Mouse (Mus musculus): ENCODE data around the gene Pnldc1.
A peak's percentile ranks its signal among the peaks of the same experiment; 100 is the strongest.
"Not testable (repeated sequence)": the region's sequence is repeated elsewhere in the genome, so short reads cannot be mapped to it uniquely, and the experiment has no call there.

Gene Pnldc1

DNA sequence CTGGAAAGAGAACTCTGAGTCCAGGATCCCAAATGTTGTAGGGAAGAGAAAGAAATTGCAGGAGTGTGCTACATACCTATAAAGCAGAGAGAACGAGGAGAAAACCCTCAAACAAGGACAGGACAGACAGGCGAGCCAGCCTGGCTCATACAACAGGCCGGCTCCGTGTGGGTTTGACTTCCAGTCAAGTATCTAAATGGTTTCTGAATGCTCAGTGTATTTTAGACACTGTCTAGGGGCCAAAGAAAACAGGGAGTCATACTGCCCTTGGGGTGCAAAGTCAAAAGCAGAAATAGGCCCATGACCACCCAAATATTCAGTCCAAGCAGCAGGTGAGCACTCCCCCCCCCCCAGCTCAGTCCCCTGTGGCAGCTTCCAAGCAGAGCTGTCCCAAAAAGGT lies 4.2 kb downstream of the Pnldc1 start:
- DNase-seq = no peak

DNA sequence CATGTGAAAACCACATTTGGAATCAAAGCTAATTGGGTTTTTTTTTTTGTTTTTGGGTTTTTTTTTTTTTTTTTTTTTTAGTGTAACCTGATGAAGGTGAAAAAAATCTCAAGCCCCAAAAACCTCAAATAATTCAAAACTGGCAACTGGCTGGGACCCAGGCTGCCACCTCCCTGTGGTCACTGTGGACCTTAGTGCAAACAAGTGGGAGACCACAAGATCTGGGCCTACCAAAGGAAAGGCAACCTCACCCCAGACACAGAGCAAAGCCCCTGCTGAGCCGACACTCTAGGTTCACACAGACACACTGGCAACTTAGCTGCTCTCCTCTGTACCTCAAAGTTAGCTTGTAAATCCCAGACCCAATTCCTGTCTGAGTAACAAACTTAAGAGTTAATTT lies 5.7 kb downstream of the Pnldc1 start:
- no peak for DNase-seq

DNA sequence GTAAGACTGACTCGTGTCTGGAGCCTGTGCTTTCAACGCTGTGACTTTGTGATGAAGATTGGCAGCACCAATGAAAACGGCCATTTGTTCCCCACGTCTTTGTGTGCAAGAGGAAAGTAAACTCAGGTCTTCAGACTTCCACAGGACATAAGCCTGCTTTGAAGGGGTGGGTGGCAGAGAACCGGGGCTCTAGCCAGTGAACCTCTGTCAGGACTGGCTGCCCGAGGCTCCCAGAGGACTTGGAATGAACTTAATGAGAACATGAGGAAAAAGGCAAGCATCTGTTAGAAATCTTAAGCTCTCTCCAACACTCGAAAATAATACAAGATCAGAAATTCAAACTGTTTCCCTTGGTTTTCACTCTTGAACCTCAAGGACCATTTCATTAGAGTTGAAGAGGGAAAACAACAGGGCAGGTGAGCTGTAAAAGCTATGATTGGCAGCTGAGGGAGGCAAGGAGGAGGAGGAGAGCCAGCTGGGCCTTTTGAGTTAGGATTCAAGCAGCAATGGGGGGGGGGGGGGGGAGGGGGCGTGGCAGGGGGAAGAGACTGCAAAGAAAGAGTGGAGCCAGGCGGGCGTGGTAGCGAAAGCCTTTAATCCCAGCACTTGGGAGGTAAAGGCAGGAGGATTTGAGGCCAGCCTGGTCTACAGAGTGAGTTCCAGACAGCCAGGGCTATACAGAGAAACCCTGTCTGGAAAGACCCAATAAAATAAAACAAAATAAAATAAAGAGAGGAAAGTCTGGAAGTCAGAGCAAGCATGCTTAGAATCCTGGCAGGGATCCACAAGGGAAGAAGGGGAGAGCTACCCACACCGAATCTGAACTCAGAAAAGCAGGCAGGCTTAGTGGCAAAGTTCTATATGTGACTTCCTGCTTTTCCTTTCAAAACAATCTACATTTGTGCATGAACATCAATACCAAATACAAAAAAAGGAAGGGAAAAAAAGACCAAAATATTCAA lies 6.4 kb downstream of the Pnldc1 start:
- DNase-seq = no peak

DNA sequence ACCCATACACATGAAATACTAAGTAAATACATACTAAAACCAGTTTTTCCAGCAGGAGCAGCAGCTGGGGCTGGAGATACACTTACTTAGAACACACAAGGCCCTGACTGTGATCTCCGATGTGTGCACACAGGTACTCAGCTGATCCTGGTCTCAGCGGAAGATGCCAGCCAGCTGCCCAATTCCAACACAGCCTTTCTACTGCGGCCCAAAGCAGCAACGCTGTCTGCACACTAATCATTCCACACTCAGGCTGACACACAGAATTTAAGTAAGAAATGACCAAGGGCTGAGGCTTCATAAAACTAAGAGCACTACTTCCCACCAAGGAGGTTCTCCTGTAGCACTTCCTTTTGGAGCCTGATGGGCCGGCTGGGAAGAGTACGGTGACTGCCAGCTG lies 7.7 kb downstream of the Pnldc1 start:
- DNase-seq = no peak

DNA sequence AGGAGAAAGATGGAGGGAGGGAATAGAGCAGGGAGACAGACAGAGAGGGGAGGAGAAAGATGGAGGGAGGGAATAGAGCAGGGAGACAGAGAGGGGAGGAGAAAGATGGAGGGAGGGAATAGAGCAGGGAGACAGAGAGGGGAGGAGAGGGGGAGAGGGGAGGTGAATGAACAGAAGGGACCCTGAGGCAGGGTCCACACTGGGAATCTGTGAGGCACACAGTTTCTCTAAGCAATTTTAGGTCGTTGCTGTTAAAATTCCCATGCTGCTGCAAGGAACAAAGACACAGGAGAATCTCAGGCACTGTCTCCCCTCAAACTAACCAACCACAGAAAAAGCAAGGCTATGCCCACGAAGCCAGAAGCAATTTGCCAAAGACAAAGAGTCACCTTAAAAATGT lies 11.4 kb downstream of the Pnldc1 start:
- DNase-seq = not testable (repeated sequence)

DNA sequence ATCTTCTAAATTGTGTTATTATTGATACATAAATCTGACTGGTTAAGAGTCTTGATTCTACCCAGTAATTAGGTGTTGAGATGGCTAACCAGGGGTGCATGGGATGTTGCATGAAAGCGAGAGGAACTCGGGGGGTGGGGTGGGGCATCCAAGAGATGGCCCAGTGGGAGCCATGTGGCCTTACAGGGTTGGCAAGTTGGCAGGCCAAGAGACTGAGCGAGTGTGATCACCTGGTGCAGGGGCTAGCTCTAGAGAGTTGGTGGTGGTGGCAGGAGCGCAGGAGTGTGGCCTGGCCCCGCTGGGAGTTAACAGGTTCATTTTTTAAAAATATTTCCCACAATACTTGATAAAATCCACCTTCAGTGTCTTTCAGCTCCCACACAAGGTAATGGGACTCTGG lies 12.4 kb downstream of the Pnldc1 start:
- DNase-seq = no peak

DNA sequence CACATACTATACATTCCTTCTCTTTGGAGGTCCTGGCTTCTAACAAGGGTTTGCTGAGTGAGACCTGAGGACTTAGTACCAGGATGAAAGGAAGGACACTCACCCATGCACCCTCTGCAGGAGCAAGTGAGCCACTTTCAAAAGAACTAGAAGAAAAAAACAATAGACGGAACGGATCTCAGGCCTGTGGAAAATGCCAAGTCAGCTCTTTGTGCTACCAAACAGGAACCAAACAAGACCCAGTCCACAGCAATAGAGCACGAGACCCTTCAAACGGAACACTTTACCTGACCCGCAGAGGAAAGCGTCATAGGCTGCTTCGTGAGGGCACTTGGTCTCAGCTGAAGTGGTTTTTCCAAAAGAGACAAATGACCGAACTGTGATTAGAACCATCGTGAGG lies 18.0 kb downstream of the Pnldc1 start:
- no peak for DNase-seq

DNA sequence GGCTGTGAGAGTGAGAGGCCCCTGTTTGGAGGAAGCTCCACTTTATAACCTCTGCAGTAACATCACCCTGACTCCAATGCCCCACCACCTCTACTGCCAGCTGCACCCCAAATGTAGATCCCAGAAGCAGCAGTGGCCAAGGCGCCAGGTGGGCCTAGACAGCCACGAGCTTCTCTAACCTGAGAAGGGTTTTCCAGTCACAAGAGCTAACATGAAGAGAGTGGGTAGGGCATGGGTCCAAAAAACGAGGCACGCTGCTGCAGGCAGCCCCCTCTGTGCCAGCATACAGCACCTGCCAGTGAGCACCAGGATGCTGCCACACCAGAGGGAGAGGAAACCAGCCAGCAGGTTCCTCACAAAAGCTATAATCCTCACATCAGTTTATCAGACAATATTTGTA lies 19.0 kb downstream of the Pnldc1 start:
- no peak for DNase-seq

DNA sequence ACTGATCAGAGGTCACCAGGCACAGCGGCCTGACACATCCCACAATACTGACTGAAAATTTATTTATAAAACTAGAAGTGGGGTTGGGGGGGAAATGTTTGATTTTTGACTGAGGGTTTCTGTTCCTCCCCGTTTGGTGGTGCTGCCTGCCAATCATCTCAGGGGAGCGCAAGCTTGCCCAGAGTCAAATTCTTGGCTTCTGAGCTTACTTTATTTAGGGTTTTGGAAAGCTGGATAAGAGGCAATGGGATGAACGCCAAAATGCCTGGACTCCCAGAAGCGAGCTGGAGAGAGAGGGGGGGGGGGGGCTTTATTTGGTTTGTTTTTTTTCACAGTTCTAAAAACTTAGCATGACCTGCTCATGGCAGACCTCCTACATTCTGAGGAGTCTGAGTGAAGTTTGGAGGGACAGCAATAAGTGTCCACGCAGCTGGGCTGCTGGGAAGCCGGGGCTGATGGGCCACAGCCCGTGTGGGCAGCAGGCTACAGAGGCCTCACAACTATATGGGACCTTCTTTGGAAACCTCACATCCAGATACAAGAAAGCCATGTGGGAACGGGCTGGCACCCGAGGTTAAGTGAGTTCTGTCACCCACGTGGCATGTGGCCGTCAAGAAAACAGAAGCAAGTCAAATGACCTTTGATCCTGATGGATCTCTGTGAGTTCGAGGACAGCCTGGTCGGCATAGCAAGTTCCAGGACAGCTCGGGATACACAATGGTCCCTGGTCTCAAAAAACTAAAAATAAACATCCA lies 22.8 kb downstream of the Pnldc1 start:
- no peak for DNase-seq

DNA sequence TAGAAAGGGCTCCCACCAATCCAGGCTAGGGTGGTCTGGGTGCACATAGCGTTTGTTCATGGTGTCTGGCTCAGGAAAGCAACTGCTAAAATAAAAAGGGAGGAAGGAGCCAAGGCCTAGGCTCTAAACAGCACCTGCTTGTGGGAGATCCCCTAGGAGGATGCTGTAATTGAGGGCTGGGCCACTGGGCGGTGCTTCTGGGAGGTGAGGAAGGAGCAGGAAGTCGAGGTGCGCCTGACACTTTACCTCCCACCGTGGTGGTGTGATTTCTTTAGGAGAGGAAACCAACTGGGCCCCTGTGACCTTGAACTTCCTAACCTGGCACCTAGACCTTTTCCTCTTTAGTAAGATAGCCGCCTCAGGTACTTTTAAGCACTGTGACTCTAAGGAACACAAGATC lies 23.4 kb downstream of the Pnldc1 start:
- peak; percentile 58 for DNase-seq

DNA sequence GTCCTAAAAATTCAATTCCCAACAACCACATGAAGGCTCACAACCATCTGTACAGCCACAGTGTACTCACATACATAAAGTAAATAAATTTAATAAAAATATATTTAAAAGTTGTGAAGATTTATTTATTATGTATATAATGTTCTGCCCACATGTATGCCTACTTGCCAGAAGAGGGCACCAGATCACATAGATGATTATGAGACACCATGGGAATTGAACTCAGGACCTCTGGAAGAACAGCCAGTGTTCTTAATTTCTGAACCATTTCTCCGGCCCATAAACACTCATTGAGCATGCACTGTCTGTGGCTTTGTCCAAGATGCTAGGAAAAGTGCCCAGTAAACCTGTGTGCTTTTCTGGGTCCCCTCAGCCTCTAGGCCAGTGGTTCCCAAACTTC lies 28.8 kb downstream of the Pnldc1 start:
- DNase-seq = no peak

DNA sequence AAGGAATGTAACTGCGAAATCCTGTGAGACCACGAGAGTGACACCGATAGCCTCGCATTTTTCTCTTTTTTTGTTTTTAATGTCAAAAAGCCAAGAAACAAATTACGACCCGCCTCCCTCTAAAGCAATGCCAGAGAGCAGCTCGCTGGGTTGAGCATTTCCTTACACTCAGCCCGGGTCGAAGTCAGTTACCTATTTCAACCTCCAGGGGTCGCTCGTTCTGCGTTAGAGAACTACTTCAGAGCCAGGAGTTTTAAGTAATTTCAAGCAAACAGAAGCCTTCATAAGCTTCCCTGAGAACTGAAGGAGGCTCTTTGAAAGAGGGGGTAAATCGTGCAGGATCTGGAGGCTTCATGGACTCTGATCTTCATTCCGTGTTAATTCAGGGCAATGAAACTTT lies 29.9 kb downstream of the Pnldc1 start:
- peak; percentile 86 for DNase-seq

DNA sequence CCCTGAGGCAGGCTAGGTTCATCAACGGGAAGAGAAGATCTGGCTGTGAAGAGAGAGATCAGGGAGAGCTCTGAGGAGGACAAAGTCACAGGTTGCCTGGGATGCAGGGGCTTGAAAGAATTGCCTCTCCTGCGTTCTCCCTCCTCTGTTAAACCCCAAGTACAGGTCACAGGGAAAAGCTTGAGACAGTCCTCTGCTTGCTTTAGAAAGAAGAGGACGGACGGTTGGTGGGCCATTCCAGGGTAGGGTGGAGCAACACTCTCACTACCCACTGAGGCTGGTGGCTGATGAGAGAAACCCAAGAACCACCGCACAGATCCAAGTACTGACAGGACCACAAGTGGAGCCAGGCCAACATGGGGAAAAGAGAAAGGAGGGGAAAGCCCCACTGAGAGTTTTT lies 34.3 kb downstream of the Pnldc1 start, which contains the start of gene Mrgprh:
Gene Mrgprh, plus strand, starts transcription at position 301 of the 400 bp plus-strand sequence.
- DNase-seq = no peak

DNA sequence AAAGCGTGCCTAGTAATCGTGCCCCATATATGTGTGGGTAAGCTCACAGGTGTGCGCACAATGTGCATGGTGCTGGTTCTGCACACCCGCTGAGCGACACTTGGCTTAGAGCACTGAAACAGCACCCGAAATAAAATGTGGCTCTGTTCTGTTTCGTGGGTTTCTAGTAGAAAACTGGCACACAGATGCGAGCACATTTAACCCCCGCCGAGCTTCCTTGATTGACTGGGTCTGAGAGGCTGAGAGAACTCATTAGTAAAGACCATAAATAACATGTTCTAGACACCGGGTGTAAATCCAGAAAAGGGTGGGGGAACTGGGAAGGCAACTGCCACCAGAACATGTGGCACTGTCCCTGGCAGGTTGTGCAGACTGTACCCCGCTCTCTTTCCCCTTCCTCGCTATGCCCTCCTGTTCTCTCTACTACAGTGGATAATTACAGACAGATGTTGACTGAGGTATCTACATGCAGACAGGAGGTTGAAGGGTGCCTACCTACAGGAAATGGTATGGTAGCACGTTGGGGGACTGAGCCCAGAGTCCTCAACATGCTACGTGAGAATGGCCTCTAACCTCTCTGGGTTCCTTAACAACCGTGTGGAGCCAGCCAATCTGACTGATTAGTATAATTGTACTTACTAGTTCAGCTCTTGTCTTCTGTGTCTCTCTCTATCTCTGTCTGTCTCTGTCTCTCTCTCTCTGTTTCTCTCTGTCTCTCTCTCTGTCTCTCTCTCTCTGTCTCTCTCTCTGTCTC lies 37.6 kb downstream of the Pnldc1 start:
- DNase-seq = peak; percentile 40

DNA sequence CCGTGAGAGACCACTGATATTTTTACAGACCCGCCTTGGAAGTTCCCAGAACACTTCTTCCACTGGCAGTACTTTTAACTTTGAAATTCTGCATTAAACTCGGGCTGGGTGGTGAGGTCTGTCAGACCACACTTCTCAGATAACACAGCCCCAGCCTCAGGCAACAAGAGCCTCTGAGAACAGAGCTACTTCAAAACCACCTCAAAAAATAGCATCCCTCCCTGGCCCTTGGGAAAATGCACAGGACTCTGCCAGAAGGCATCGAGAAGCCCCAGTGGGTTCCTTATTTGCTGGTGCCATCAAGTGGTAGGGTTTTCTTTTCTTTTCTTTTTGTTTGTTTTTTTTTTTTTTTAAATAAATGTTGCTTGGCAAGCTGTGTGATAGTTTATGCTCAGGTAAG lies 41.4 kb downstream of the Pnldc1 start:
- DNase-seq = no peak

DNA sequence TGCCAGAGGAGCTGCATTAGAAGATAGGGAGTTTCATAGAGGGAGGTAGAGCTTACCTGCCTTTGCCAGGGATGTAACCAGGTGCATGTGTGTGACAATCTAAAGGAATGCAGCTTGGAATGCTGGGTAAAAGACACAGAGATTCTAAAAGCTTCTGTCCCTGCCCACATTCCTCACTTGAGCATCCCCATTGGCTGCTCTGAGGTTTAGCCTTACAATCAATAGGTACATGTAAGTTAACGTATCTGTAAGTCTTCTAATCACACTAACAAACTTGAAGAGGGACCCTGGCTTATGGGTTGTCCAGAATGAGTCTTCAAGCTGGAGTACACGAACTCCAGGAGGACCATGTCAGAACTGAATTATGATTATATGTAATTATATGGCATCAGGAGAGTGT lies 42.0 kb downstream of the Pnldc1 start, which contains the start of gene Mas1:
Gene Mas1, minus strand, starts transcription at position 101 of the 400 bp plus-strand sequence.
- DNase-seq = no peak

DNA sequence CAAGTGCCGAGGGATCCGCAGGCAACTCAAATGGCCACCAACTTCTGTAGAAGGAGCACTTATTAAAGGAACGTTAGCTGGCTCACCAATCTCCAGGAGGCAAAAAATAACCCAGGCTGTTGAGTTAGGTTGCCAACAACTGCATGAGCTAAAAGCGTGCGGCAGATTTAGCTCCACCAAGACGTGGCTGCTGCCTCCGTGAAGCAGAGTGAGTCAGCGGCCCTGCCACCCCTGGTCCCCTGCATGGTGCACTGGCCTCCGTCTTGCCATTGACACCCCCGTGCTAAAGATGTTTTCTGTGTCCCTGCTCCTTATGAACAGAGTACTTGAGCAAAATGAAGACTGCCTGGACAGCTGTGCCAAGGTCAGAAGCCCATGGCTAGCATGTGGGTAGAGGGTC lies 43.2 kb downstream of the Pnldc1 start:
- no peak for DNase-seq

DNA sequence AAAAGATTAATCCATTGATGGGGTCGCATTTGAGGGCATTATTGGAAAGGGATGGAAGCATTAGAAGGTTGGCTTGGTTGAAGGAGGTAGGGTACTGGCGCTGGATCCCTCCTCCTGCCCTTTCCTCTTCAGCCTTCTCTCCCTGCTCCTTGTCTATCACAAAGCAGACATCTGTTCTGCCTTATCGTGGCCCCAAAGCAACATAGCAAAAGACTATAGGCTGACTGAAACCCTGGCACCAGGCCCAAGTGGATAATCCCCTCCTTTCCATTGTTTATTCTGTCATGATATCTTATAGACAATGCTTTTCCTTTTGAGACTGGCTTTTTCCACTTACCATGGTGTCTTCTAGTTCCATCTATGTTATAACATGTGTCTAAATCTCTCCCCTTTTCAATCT lies 44.6 kb downstream of the Pnldc1 start:
- no peak for DNase-seq

DNA sequence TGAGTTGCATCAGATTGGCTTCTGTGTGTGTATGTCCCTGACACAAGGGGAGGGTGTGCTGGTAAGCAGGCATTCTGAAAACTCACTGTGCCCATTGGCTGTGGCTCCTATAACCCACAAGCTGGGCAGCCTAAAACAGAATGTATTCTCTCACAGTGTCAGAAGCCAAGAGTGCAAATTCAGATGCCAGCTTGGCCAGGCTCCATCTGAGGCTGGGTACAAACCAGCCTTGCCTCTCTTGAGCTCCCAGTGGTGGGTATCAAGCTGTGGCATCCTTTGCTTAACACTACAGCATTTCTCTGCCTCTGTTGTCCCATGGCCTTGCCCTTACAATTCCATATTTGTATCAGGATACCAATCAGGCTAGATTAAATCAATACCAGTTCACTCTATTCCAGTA lies 45.9 kb downstream of the Pnldc1 start:
- DNase-seq = no peak

DNA sequence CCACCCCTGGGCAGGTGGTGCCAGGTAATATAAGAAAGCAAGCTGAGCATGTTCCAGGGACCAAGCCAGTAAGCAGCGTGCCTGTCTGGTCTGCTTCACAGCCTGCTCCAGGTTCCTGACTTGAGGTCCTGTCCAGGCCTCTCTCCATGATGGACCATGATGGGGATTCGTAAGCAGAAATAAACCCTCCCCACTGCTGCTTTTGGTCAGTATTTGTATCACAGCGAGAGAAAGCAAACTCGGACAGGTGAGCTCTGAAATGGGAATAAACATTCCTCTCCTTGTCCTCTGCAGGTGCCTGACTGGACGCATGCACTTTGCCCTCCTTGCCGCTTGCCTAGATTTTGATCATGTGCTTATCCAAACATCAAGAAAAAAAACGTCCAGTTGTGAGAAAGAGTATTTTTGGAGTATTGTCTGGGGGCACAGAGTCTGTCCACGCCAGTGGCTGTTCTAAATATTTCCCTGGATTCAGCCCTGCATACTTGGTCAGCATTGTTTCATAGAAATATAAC lies 51.0 kb downstream of the Pnldc1 start:
- no peak for DNase-seq

DNA sequence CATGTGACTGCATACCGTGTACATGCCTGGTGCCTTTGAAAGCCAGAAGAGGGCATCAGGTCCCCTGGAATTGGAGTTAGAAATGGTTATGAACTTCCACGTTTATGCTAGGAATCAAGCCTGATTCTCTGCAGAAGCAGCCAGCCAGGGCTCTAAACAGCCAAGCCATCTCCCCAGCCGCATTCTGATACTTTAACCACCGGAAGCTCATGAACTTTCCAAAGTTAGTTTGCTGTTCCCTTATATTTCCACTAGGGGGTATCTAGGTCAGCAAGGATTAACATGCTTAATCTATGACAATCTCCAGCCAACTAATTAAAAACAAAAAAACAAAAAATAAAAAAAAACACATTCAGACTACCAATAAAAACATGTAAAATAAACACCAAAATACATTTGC lies 52.0 kb downstream of the Pnldc1 start:
- peak; percentile 54 for DNase-seq

DNA sequence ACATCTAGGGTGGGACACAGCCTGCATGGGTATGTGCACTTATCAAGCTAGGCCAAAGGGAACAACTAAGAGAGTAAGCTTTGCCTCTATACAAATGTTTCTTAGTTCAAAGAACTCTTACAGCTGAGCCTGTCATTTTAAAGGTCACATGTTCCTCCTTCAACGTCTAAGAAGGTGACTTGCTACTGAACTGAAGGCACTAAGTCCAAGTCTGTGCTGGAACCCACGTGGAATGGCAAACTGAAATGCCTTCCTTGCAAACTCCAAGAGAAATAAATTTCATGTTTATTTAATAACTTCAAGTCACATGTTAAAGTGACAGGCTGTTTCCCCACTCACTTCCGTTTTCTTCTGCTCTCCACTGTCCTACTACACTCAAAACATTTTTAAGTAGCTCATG lies 52.6 kb downstream of the Pnldc1 start:
- DNase-seq = no peak

DNA sequence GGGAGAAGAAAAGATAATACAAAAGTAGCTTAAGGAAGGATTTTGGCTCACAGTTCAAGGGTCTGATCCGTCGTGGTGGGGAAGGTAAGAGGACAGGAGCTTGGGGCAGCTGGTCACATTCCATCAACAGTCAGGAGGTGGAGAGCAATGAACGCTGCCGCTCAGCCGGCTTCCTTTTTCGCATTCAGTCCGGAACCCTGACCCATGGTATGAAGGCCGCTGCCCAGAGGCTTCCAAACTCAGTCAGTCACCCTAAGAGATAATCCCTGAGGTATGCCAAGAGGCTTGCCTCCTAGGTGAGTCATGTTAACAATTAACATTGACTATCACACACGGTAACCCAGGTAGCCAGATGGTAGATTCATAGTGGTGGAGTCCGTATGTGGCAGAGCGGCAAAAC lies 55.6 kb downstream of the Pnldc1 start:
- DNase-seq = no peak
